Mouse (Mus musculus): ENCODE data around the gene Wdr82. TPM values are rescaled to one million over a fixed set of nuclear protein-coding genes. Genes with fewer than 3 reads are reported as not detected.

Wdr82 gene
- polyA plus RNA-seq, 1 experiment from 2014 or later: 20.8 TPM

GRCm38 (mm10) chr9:106202819-106203636 is 32.3 kb downstream of the Wdr82 start, which contains the start of gene Twf2:
Twf2 (plus strand) TSS chr9:106203108.
- no peaks in the 10 kb centered on the region for H3K27me3 ChIP-seq (ENCODE audit: insufficient read depth, low read length)
- H3K9me3 ChIP-seq (ENCODE audit: low read length): no peaks in the 10 kb centered on the region
- peak within 1 kb of the TSS; percentile 69 for H3K4me3 ChIP-seq (ENCODE audit: low read length)
- H3K27ac ChIP-seq (ENCODE audit: low read length): peak within 1 kb of the TSS; percentile 72
- peak within 1 kb of the TSS; percentile 61 for H3K4me2 ChIP-seq (replicated peaks; ENCODE audit: low read depth, low read length)
- peak; percentile 90 for ATAC-seq (ENCODE audit: low FRiP score, low TSS enrichment)
- H3K4me1 ChIP-seq (ENCODE audit: insufficient read depth, low read length): peaks cover 43% of the 10 kb centered on the region
- 1% methylated on average over 55 of the region's 61 CpGs for WGBS
- H3K36me3 ChIP-seq (ENCODE audit: insufficient read depth, low read length): 0 out of 2 replicates have a peak, but pooled peaks cover 4% of the 10 kb centered on the region
- H3K9ac ChIP-seq (replicated peaks; ENCODE audit: low read length): peak within 1 kb of the TSS; percentile 78

- peak overlapping the region; percentile 69 for H3K4me3 ChIP-seq (ENCODE audit: low read length)
- H3K27ac ChIP-seq (ENCODE audit: low read length): peak overlapping the region; percentile 3; the same call in 1 of the 2 replicates
- H3K36me3 ChIP-seq (ENCODE audit: insufficient read depth, low read length): 0 out of 2 replicates have a peak, but pooled peaks cover 9% of the 10 kb centered on the region
- H3K27me3 ChIP-seq (ENCODE audit: insufficient read depth, low read length): no peaks in the 10 kb centered on the region
- H3K9me3 ChIP-seq (ENCODE audit: low read length): no peaks in the 10 kb centered on the region
- H3K9ac ChIP-seq (replicated peaks; ENCODE audit: low read length): peak overlapping the region; percentile 78
- no peak for ATAC-seq (ENCODE audit: low FRiP score, low TSS enrichment)
- peaks cover 37% of the 10 kb centered on the region for H3K4me1 ChIP-seq (ENCODE audit: insufficient read depth, low read length)
- WGBS: 57% methylated on average over 7 of the region's 7 CpGs
- peak overlapping the region; percentile 61 for H3K4me2 ChIP-seq (replicated peaks; ENCODE audit: low read depth, low read length)
Observed at GRCm38 (mm10) chr9:106203990-106204851, 33.5 kb downstream of the Wdr82 start.

GRCm38 (mm10) chr9:106205713-106206290 is 35.1 kb downstream of the Wdr82 start:
- Histone ChIP-seq H3K4me3 (ENCODE audit: low read length) (no peak overlapping the region), H3K27me3 (ENCODE audit: insufficient read depth, low read length) (no peaks in the 10 kb centered on the region), H3K27ac (ENCODE audit: low read length) (no peak overlapping the region), H3K4me1 (ENCODE audit: insufficient read depth, low read length) (peaks cover 28% of the 10 kb centered on the region), H3K9me3 (ENCODE audit: low read length) (no peaks in the 10 kb centered on the region), H3K4me2 (replicated peaks; ENCODE audit: low read depth, low read length) (no peak overlapping the region), H3K9ac (replicated peaks; ENCODE audit: low read length) (no peak overlapping the region), H3K36me3 (ENCODE audit: insufficient read depth, low read length) (0 out of 2 replicates have a peak, but pooled peaks cover 12% of the 10 kb centered on the region)
- no peak for ATAC-seq (ENCODE audit: low FRiP score, low TSS enrichment)
- WGBS: 77% methylated on average over 7 of the region's 7 CpGs

- H3K27ac ChIP-seq (ENCODE audit: low read length): no peak overlapping the region
Observed at GRCm38 (mm10) chr9:106206515-106206914, 35.8 kb downstream of the Wdr82 start.

GRCm38 (mm10) chr9:106208181-106208580 is 37.5 kb downstream of the Wdr82 start:
- H3K4me2 ChIP-seq (replicated peaks; ENCODE audit: low read depth, low read length): no peak overlapping the region
- ATAC-seq (ENCODE audit: low FRiP score, low TSS enrichment): no peak
- H3K27ac ChIP-seq (ENCODE audit: low read length): no peak overlapping the region

More at GRCm38 (mm10) chr9:106206515-106206914, 35.8 kb downstream of the Wdr82 start:
- no peaks in the 10 kb centered on the region for H3K27me3 ChIP-seq (ENCODE audit: insufficient read depth, low read length)
- no peak for ATAC-seq (ENCODE audit: low FRiP score, low TSS enrichment)
- WGBS: 61% methylated on average over 2 of the region's 2 CpGs
- no peak overlapping the region for H3K4me2 ChIP-seq (replicated peaks; ENCODE audit: low read depth, low read length)
- H3K4me1 ChIP-seq (ENCODE audit: insufficient read depth, low read length): peaks cover 33% of the 10 kb centered on the region
- no peak overlapping the region for H3K9ac ChIP-seq (replicated peaks; ENCODE audit: low read length)
- H3K4me3 ChIP-seq (ENCODE audit: low read length): no peak overlapping the region
- H3K36me3 ChIP-seq (ENCODE audit: insufficient read depth, low read length): 0 out of 2 replicates have a peak, but pooled peaks cover 12% of the 10 kb centered on the region
- H3K9me3 ChIP-seq (ENCODE audit: low read length): no peaks in the 10 kb centered on the region

DNA sequence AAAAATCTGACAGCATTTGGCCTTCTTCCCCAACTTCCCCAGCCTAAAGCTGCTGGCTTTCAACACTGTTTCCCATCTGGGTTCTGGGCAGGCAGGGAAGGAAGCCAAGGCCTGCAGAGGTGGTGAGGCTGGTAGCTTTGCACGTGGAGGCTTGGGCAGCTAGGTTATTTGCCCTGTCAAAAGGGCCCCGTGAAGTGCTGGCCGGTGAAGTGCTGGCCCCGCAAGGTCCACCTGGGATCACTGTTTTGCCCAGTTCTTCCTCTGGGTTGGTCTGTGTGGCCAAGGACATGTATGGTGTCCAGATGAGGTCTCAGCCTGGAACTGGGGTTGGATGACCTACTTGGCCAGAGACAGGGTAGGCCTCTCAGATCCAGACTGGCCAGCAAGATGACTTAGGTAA is 39.2 kb downstream of the Wdr82 start:
- no peak overlapping the region for H3K4me2 ChIP-seq (replicated peaks; ENCODE audit: low read depth, low read length)
- H3K9me3 ChIP-seq (ENCODE audit: low read length): no peaks in the 10 kb centered on the region
- H3K36me3 ChIP-seq (ENCODE audit: insufficient read depth, low read length): peaks cover 33% of the 10 kb centered on the region
- WGBS: 90% methylated on average over 4 of the region's 4 CpGs
- H3K27me3 ChIP-seq (ENCODE audit: insufficient read depth, low read length): no peaks in the 10 kb centered on the region
- ATAC-seq (ENCODE audit: low FRiP score, low TSS enrichment): no peak
- no peak overlapping the region for H3K9ac ChIP-seq (replicated peaks; ENCODE audit: low read length)
- H3K4me1 ChIP-seq (ENCODE audit: insufficient read depth, low read length): peaks cover 15% of the 10 kb centered on the region
- no peak overlapping the region for H3K27ac ChIP-seq (ENCODE audit: low read length)
- H3K4me3 ChIP-seq (ENCODE audit: low read length): no peak overlapping the region

More at GRCm38 (mm10) chr9:106208181-106208580, 37.5 kb downstream of the Wdr82 start:
- Histone ChIP-seq H3K4me1 (ENCODE audit: insufficient read depth, low read length) (peaks cover 32% of the 10 kb centered on the region), H3K36me3 (ENCODE audit: insufficient read depth, low read length) (peaks cover 16% of the 10 kb centered on the region; the same call in 1 of the 2 replicates), H3K9ac (replicated peaks; ENCODE audit: low read length) (no peak overlapping the region), H3K4me3 (ENCODE audit: low read length) (no peak overlapping the region), H3K27me3 (ENCODE audit: insufficient read depth, low read length) (no peaks in the 10 kb centered on the region), H3K9me3 (ENCODE audit: low read length) (no peaks in the 10 kb centered on the region)
- WGBS: 60% methylated on average over 5 of the region's 5 CpGs

GRCm38 (mm10) chr9:106210853-106211609 is 40.3 kb downstream of the Wdr82 start:
- peak overlapping the region; percentile 50; the same call in 1 of the 2 replicates for H3K4me2 ChIP-seq (replicated peaks; ENCODE audit: low read depth, low read length)
- H3K27ac ChIP-seq (ENCODE audit: low read length): no peak overlapping the region; the same call in 1 of the 2 replicates
- peaks cover 39% of the 10 kb centered on the region for H3K36me3 ChIP-seq (ENCODE audit: insufficient read depth, low read length)
- peaks cover 12% of the 10 kb centered on the region for H3K4me1 ChIP-seq (ENCODE audit: insufficient read depth, low read length)
- no peaks in the 10 kb centered on the region for H3K9me3 ChIP-seq (ENCODE audit: low read length)
- H3K9ac ChIP-seq (replicated peaks; ENCODE audit: low read length): 0 out of 2 replicates have a peak overlapping the region, but pooled peaks have one; percentile 26
- H3K27me3 ChIP-seq (ENCODE audit: insufficient read depth, low read length): no peaks in the 10 kb centered on the region
- 62% methylated on average over 9 of the region's 9 CpGs for WGBS
- H3K4me3 ChIP-seq (ENCODE audit: low read length): peak overlapping the region; percentile 27; the same call in 1 of the 2 replicates
- ATAC-seq (ENCODE audit: low FRiP score, low TSS enrichment): no peak

GRCm38 (mm10) chr9:106211680-106212593 is 41.2 kb downstream of the Wdr82 start:
- Histone ChIP-seq H3K27ac (ENCODE audit: low read length) (peak overlapping the region; percentile 45), H3K9ac (replicated peaks; ENCODE audit: low read length) (peak overlapping the region; percentile 58)
- 22% methylated on average over 37 of the region's 37 CpGs for WGBS

More at GRCm38 (mm10) chr9:106211680-106212593, 41.2 kb downstream of the Wdr82 start:
- Histone ChIP-seq H3K9me3 (ENCODE audit: low read length) (no peaks in the 10 kb centered on the region), H3K4me3 (ENCODE audit: low read length) (peak overlapping the region; percentile 27), H3K4me1 (ENCODE audit: insufficient read depth, low read length) (peaks cover 9% of the 10 kb centered on the region), H3K27me3 (ENCODE audit: insufficient read depth, low read length) (no peaks in the 10 kb centered on the region), H3K4me2 (replicated peaks; ENCODE audit: low read depth, low read length) (peak overlapping the region; percentile 50), H3K36me3 (ENCODE audit: insufficient read depth, low read length) (peaks cover 39% of the 10 kb centered on the region)
- peak; percentile 85 for ATAC-seq (ENCODE audit: low FRiP score, low TSS enrichment)
